Mouse (Mus musculus) E14TG2a.4 (cell line): ENCODE results near the gene C2.
"Not testable (repeated sequence)": the region's sequence is repeated elsewhere in the genome, so short reads cannot be mapped to it uniquely, and the experiment has no call there.

Source experiments
- H3K27me3 ChIP-seq: 2 replicates; pipeline ENCODE4 v1.6.1; 2014; ENCODE audit warnings: low read length, control low read depth; ENCODE audit not compliant: insufficient read depth
- H3K36me3 ChIP-seq: 2 replicates; pipeline ENCODE4 v1.6.1; 2014; ENCODE audit warnings: low read length, control low read depth; ENCODE audit not compliant: insufficient read depth
- H3K4me1 ChIP-seq: replicated peaks from 2 replicates; pipeline ENCODE4 v1.6.1; 2014; ENCODE audit warnings: low read depth, low read length, control low read depth
- H3K4me3 ChIP-seq: replicated peaks from 2 replicates; pipeline ENCODE4 v1.5.1; 2014; ENCODE audit warnings: mild to moderate bottlenecking, low read length
- H3K9me3 ChIP-seq: 2 replicates; pipeline ENCODE4 v1.6.1; 2014; ENCODE audit warnings: low read length, control low read depth
- CTCF ChIP-seq: conservative IDR thresholded peaks from 2 replicates; pipeline ENCODE4 v1.5.1; 2014; ENCODE audit warnings: low read length
- NANOG ChIP-seq: IDR thresholded peaks from 2 replicates; pipeline ENCODE4 v1.6.1; 2014; ENCODE audit warnings: borderline replicate concordance, low read length, mixed read lengths
- POU5F1 ChIP-seq: IDR thresholded peaks from 2 replicates; pipeline ENCODE4 v1.6.1; 2014; ENCODE audit warnings: low read length, borderline replicate concordance

C2 gene

DNA sequence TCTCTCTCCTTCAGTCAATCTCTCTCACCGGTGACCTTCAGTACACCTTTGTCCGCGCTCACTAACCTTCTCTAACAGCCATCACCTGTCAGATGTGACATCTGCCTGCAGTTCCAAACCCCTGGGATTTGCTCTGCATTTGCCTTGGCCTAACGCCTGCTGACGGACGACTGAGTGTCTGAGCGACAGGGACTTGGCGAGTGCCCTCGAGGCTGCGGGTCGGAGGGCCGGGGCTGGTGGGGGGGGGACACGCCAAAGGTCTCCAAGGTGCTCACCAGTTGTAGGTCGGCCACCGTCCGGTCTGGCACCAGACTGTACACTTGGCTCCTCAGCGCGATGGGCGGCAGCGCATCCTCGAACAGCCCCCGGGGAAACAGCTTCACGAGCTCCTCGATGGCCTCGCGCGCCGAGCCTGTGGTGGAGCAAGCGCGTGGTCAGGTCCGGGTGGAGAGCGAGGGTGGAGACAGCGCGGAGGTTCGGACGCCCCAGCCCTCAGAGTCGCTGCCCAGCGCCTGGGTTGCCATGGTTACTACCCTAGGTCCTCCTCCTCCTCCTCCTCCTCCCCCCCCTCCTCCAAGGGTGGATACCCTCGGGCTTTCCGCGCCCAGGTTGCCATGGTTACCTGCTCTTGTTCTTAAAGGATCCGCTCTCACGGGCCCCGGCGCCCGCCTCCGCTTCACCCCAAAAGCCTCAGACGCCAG, 61.8 kb downstream of the C2 start:
- peaks cover 68% of the 10 kb centered on the region for H3K36me3 ChIP-seq
- peaks cover 45% of the 10 kb centered on the region for H3K4me1 ChIP-seq
- no peaks in the 10 kb centered on the region for H3K27me3 ChIP-seq
- TF ChIP-seq NANOG (no peak), POU5F1 (no peak), CTCF (no peak)
- H3K9me3 ChIP-seq: peaks cover 3% of the 10 kb centered on the region
- peak overlapping the region; percentile 94 for H3K4me3 ChIP-seq

DNA sequence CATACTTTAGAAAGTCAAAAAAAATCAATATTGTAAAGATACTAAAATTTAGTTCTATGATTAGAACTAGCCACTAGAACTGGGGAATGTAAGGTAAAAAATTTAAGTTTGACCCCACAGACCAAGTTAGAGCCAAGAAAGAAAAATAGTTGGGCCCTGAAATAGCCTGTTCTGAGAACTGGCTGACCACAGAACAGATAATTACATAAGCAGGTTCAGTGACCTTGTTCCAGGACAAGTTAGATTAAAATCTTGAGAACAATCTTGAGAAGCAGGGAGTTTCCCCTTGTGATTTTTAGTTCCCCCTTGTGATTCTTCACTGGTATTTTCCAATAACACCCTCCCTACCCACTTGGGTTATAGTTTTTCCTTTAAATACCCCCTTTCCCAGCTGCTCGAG, 67.3 kb downstream of the C2 start:
- not testable (repeated sequence) for H3K4me3 ChIP-seq, H3K4me1 ChIP-seq, H3K27me3 ChIP-seq
- peaks cover 17% of the 10 kb centered on the region for H3K9me3 ChIP-seq
- peaks cover 84% of the 10 kb centered on the region for H3K36me3 ChIP-seq

DNA sequence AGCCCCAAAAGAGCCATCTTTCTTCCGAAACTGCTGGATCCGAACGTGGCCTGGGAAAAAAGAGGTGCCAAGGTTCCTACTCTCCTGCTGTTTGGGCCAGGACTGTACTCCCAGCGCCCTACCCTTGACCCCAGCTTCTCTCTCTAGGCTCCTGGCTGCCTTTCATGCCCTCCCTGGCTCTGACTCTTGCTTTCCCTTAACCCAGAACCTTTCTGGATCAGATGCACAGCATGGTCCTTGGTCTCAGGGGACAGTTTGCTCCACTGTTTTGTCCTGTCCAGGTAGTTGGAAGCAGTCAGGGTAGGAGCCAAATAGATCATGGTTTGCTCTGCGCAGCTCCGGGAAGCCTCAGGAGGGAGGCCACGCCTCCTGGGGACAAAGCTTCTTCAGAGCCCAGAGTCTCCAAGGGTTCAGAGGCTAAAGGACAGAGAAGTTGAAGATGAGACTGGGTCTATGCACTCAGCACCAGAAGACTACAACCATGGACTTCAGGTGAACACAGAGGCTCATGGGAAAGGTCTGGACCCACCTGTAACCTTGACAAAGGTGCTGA, 83.2 kb downstream of the C2 start:
- Histone ChIP-seq H3K9me3 (no peaks in the 10 kb centered on the region), H3K27me3 (peaks cover 6% of the 10 kb centered on the region; the same call in 1 of the 2 replicates), H3K4me1 (peaks cover 11% of the 10 kb centered on the region), H3K4me3 (no peak overlapping the region), H3K36me3 (no peaks in the 10 kb centered on the region)
- TF ChIP-seq NANOG (no peak), CTCF (no peak), POU5F1 (no peak)

DNA sequence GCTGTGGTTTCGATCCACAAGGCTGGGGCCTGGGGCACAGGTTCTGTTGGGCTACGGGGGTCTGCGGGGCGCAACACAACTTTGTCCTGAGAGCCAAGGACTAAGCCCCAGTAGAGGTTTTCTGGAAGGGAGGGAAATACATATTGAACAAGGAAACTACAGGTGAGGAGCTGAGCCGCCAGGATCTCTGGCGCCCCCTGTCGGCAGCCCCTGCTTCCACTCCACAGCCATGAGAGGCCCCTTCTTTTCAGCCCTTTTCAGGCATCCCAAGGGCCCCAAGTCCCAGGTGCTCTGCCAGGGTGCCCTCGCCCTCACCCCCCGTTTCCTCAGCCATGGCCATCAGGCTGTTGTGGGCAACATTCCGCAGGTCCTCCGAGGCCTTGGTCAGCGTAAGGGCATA, 84.3 kb downstream of the C2 start:
- not testable (repeated sequence) for H3K9me3 ChIP-seq, H3K36me3 ChIP-seq, H3K27me3 ChIP-seq, H3K4me3 ChIP-seq
- peak; percentile 83 for TF ChIP-seq CTCF
- H3K4me1 ChIP-seq: peaks cover 11% of the 10 kb centered on the region
